Mouse (Mus musculus) urinary bladder, postnatal 14 days (tissue): Measurements from ENCODE around the gene Fbxl8.

Experiments used
- DNase-seq: peaks from one replicate; pipeline ENCODE4 v3.0.0; 2021; ENCODE audit warnings: low spot score

Fbxl8 gene

DNA sequence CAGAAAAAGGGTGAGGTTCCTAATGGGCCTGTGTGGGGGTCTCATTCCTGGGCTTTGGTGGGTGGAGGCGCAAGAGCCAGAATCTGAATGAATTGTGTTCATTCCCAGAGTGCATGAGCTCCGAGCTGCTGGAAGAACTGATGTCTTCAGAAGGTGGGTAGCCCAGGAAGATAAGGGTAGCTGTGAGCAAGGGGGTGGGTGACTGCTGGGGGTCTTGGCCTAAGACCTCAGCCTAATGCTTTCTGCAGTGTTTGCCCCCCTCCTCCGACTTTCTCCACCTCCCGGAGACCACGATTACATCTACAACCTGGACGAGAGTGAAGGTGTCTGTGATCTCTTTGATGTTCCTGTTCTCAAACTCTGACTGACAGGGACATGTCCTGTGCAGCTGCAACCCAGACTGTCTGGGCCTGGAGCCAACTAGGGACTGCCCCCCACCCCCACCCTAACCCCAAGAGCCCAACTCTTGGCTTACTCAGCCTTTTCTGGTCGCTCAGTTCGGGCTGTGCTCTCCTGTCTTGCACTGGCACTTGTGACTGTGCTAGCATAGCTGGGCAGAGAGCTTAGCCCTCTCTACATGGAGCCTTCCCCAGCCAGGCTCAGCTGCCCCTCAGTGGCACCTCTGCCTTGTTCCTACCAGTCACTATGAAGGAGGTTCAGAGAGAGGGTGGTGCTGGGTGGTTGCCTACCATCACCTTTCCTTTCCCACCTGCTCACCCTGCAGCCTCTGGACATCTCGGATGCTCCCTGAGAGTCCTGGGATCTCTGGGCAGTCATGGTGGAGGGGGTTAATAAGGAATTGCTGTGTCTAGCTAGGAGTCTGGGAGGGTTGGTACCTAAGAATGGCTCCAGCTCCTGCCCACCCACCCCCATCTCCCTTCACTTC lies 40.1 kb downstream of the Fbxl8 start:
- DNase-seq, result no peak

DNA sequence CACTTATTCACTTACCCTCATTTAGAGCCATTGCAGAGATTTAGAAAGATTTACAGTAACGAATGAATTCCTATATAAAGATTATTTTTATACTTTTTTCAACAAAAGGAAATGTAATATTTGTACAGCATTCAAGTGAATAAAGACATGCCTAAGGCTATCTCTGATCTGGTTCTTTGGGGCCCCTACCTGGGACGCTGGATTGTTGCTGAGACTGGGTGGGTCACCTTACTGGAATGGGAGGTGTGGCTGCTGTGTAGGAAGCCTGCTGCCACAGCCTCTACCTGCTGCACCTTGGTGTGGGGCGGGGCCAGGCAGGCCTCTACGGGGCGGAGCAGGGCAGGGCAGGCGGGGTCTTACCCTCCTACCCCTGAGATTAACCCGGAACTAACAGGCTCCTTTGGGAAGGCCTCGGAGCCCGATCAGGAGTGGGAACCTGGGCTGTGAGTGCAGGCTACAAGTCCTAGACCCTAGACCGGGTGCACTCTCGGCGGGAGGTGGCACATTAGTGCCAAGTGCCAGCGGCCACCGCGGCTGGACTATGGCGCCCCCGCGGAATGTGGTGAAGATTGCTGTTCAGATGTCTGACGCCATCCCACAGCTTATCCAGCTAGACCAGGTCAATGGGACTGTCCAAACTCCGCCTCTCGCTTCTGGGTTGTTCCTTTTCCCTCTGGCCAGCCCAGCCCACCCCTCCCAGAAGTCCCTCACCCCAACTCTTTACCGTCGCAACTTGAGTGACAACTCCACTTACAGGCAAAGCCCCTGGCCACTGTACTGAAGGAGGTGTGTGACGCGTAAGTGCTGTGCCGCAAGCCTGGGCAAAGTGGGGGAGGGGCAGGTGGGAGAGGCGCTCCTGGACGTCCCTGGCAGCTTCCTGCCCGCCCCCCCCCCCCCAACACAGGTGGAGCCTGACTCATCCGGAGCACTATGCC lies 41.0 kb downstream of the Fbxl8 start, which contains the start of gene Elmo3:
Gene Elmo3, plus strand, starts transcription at position 391 of the 935 bp plus-strand sequence.
- DNase-seq, result peak; percentile 90

DNA sequence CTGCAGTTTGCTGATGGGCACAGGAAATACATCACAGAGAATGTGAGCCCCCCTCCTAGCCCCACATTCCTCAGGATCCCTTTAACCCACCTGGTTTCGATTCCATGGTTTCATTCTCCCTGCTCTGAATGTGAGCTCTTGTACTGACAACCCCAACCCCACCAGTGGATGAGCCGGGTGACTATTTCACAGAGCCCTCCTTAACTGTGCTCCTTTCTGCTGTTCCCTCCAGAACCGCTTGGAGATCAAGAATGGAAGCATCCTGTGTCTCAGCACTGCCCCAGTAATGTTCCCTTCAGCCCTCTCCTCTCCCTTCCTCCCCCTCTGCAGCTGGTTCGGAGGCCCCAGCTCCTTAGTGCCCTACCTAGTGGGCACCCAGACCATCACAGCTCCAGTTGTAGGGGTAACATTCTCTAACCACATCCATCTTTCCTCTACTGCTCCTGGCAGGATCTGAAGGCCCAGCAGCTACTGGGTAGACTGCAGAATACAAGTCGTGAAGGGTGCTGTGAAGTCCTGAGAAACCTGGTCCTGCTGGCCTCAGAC lies 41.8 kb downstream of the Fbxl8 start:
- no peak for DNase-seq

- DNase-seq, result no peak
These were observed 43.2 kb downstream of the Fbxl8 start for GRCm38 (mm10) chr8:105307670-105308069.

DNA sequence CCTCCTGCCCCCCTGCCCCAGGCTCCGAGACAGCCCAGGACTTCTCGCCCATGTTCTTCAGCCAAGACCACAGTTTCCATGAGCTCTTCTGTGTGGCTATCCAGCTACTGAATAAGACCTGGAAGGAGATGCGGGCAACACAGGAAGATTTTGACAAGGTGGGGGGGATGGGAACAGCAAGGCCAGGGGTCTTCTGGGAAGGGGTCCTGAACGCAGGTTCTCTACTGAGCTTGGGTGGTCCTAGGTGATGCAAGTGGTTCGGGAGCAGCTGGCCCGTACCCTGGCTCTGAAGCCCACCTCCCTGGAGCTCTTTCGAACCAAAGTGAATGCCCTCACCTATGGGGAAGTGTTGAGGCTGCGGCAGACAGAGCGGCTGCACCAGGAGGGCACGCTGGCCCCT lies 44.0 kb downstream of the Fbxl8 start:
- DNase-seq, result no peak

DNA sequence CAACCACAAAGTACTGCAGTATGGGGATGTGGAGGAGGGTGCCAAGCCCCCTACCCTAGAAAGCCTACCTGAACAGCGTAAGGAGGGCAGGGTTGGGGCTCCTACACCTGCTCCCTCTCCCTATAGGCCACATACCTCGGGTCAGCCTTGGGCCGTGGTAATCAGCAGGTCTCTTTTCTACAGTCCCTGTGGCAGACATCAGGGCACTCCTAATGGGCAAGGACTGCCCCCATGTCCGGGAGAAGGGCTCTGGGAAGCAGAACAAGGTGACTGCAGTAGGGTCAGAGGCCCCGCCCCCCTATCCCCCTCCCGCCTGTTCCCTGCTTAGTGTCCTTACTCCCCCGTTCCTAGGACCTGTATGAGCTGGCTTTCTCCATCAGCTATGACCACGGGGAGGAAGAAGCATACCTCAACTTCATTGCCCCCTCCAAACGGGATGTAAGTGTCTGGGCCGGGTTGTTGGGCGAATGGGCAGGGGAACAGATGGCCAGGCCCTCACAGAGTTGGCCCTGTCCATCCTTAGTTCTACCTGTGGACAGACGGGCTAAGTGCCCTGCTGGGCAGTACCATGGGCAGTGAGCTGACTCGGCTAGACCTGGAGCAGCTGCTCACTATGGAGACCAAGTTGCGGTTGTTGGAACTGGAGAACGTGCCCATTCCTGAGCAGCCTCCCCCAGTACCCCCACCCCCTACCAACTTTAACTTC lies 44.8 kb downstream of the Fbxl8 start:
- no peak for DNase-seq

GRCm38 (mm10) chr8:105310118-105310517 lies 45.7 kb downstream of the Fbxl8 start:
- no peak for DNase-seq

DNA sequence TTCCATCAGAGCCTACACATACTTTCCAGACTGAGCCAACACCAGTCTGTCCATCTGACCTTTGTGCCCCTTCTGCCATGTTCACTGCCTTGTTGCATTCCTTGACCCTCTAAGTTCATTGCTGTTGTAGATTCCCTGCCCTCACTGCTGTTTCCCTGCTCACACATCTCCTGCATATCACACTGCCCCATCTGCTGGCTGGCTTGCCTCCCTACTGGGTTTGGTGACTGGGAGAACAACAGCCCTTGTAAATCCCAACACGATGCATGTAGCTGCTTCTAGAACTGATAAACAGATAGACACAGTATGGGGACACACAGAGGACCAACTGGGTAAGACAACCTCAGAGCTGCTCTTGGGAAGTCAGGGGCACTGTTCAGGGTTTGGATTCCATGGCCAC lies 47.3 kb downstream of the Fbxl8 start:
- DNase-seq, result no peak

DNA sequence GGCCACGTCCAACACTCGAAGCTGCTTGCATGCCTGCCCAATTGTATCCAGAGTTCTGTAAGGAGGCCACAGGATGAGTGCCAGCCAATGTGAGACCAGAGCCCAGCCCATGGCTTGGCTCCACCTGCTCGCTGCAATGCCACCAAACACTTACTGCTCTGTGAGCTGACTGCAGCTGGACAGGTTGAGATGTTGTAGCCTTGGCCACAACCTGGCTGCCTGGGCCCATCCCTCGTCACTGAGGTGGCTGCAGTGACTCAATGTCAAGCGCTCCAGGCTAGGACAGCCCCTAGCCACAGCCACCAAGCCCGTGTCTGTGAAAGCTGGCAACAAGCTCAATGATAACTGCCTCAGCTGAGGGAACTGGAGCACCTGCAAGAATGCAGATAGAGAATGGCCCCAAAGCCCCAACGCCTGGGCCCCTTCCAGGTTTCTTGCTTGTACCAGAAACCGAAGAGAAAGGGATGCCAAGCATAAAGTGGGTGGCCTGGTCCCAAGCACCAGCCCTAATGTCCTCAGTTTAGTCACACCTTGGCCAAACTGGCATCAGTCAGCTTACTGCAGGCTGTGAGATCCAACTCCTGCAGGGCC lies 48.5 kb downstream of the Fbxl8 start:
- DNase-seq, result no peak

GRCm38 (mm10) chr8:105313622-105314402 lies 49.4 kb downstream of the Fbxl8 start:
- no peak for DNase-seq

DNA sequence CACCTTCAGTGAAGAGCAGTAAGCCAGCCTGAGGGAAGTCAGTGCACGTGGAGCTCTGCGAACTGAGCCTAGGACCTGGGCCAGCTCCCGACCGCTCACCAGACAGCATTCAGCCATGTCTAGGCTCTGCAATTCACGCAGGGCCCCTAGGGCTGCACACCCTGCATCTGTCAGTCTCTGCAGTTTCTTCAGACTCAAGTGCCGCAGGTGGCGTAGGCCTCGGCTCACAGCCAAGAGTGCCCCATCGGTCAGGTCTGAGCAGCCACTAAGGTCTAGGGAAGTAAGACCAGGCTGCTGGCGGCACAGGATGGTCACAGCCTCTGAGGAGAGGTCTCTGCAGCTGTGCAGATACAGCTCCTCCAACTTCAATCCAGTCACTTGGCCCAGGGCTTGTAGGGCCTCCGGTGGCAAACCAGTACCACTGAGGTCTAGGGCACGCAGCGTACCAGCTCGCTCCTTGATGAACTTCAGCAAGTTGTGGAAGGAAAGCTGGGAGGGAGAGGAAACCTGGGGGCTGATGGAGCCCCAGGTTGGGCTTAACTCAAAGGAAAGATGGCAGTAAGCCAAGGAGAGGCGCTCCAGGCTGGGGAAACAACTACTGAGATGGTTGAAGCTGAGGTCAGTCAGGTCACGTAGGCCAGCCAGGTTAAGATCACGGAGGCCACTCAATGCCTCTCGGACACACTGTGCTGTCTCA lies 50.8 kb downstream of the Fbxl8 start:
- no peak for DNase-seq

DNA sequence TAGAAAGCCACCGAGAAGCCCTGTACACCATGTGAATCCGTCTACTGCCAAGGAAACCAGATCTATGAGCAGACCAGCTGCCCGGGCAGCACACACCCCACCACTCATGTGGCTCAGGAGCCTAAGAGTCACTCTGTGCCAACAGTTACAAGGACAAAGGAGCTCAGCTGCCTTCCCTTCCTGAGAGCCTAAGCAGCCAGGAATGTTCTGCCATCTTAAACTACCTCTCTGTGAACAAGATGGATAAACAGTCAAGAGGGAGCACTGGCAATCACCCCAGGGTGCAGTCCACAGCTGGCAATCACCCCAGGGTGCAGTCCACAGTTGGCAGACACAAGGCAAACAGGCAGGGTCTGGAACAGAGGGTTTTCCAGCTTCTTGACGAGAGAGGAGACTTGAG lies 53.5 kb downstream of the Fbxl8 start:
- no peak for DNase-seq

DNA sequence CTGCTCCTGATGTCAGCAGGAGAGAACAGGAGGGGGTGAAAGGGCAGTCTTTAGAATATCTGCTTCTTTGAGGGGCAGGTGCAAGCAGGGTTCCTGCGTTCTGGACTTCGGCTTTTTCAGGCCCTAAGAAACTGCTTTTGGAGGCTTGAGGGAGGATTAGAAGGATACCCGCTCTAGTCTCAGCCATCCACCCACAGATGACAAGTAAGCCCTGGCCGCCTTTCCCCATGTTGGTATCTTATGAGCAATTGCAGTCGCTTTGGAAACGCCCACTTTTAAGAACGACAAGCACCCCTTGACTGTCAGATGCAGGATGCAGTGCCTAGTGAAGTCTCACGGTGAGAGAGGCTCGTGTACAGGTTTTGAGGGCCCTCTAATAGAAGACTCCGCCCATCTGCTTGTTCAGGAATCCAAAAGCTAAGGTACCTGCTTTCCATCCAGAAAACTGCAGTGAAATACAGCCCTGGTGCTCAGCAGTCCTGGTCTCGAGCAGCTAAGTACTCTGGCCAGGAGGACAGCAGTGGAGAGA lies 54.3 kb downstream of the Fbxl8 start:
- DNase-seq, result no peak
